27 mouse cellular contexts compared by ENCODE assay signal in genomic region chr17:27223821-27224220, GRCm38 (mm10). TPM values are rescaled to one million over a fixed set of nuclear protein-coding genes. Genes with fewer than 3 reads are reported as not detected.
"Had no signal": no experiment of that assay in that cellular context is flagged by ENCODE, and none has a peak within 500 bp of the region (broad histone marks: within the 10 kb centered on the region; RNA-seq: fewer than 3 reads in every experiment).

No protein-coding gene starts in this region.

- DNase-seq: cerebellum, adult 8-10 months; cerebellum, adult 9-10 months; cerebellum, adult 9-11 months; cerebellum, postnatal 10 days; cerebellum, postnatal 14 days; cerebellum, postnatal 36 days; embryo, embryonic 11 days; forebrain, postnatal 0 days; gastrocnemius, adult 2 months; gastrocnemius, postnatal 10 days; gastrocnemius, postnatal 14 days; gastrocnemius, postnatal 25 days; gastrocnemius, postnatal 36 days; heart, adult 11 months; heart, adult 18-20 months had no signal

- H3K9ac ChIP-seq: embryonic facial prominence, embryonic 12.5 days; embryonic facial prominence, embryonic 13.5 days; embryonic facial prominence, embryonic 15.5 days; forebrain, embryonic 12.5 days; forebrain, embryonic 13.5 days; forebrain, embryonic 15.5 days; forebrain, postnatal 0 days had no signal

- H3K4me1 ChIP-seq: embryonic facial prominence, embryonic 12.5 days had no signal

- H3K27ac ChIP-seq: embryonic facial prominence, embryonic 10.5 days; embryonic facial prominence, embryonic 12.5 days; embryonic facial prominence, embryonic 13.5 days; embryonic facial prominence, embryonic 15.5 days; forebrain, embryonic 10.5 days; forebrain, embryonic 12.5 days; forebrain, embryonic 13.5 days; forebrain, embryonic 15.5 days; gastrocnemius, adult 2 months had no signal

- H3K27me3 ChIP-seq: embryonic facial prominence, embryonic 12.5 days; forebrain, embryonic 12.5 days had no signal

- H3K36me3 ChIP-seq: embryonic facial prominence, embryonic 10.5 days; embryonic facial prominence, embryonic 12.5 days; embryonic facial prominence, embryonic 13.5 days; embryonic facial prominence, embryonic 15.5 days; forebrain, embryonic 10.5 days; forebrain, embryonic 12.5 days; forebrain, embryonic 15.5 days had no signal

- H3K4me3 ChIP-seq: embryonic facial prominence, embryonic 10.5 days; embryonic facial prominence, embryonic 12.5 days; embryonic facial prominence, embryonic 13.5 days; embryonic facial prominence, embryonic 15.5 days; erythroblast, embryonic 14.5 days; forebrain, embryonic 10.5 days; forebrain, embryonic 12.5 days; forebrain, embryonic 13.5 days; forebrain, embryonic 15.5 days; gastrocnemius, adult 2 months had no signal

RNA-seq across cellular contexts. Expression of gene Ip6k3, which starts 56.2 kb away (rescaled TPM):
- total RNA-seq: common myeloid progenitor, adult 5-6 weeks; forebrain, postnatal 0 days; granulocyte monocyte progenitor cell, adult 5-6 weeks had no signal
- polyA plus RNA-seq: embryonic facial prominence, embryonic 10.5 days; erythroblast, embryonic 14.5 days; forebrain, embryonic 16.5 days had no signal
